ENCODE assay signal across 16 mouse cellular contexts in genomic region chr13:75825388-75825787, GRCm38 (mm10). TPM values are rescaled to one million over a fixed set of nuclear protein-coding genes. Genes with fewer than 3 reads are reported as not detected.
DNase-seq lines count a peak whose midpoint lies in the region; ATAC-seq and TF ChIP-seq lines count a peak whose summit lies in the region.
"Had no signal": no experiment of that assay in that cellular context is flagged by ENCODE, and none has a peak within 500 bp of the region (broad histone marks: within the 10 kb centered on the region; RNA-seq: fewer than 3 reads in every experiment).

No protein-coding gene starts in this region.

- H3K4me3 ChIP-seq in bone marrow, adult 2 months (replicated peaks; ENCODE audit: control insufficient read depth, low read depth, low read length): no peak overlapping the region
- H3K4me3 ChIP-seq in macrophage (ENCODE audit: inconsistent target): no peak overlapping the region
- H3K4me3 ChIP-seq in heart, embryonic 12.5 days: no peak overlapping the region
- H3K4me3 ChIP-seq: embryonic facial prominence, embryonic 15.5 days; forebrain, embryonic 12.5 days; lung, embryonic 15.5 days; neural tube, embryonic 15.5 days had no signal

- H3K4me1 ChIP-seq in bone marrow, adult 2 months (ENCODE audit: control insufficient read depth, insufficient read depth, low read length): peaks cover 6% of the 10 kb centered on the region; the same call in 1 of the 2 replicates
- no peaks in the 10 kb centered on the region for H3K4me1 ChIP-seq in heart, embryonic 12.5 days (replicated peaks)
- H3K4me1 ChIP-seq: embryonic facial prominence, embryonic 15.5 days; forebrain, embryonic 12.5 days; lung, embryonic 15.5 days; neural tube, embryonic 15.5 days had no signal

- H3K9me3 ChIP-seq in heart, embryonic 12.5 days (replicated peaks): no peaks in the 10 kb centered on the region
- H3K9me3 ChIP-seq: embryonic facial prominence, embryonic 15.5 days; forebrain, embryonic 12.5 days; lung, embryonic 15.5 days; neural tube, embryonic 15.5 days had no signal

- WGBS in bone marrow, adult 2 months: 24% methylated on average over 1 of the region's 1 CpGs
- WGBS in macrophage (ENCODE audit: missing documents): 23% methylated on average over 1 of the region's 1 CpGs
- WGBS in heart, embryonic 12.5 days: 77% methylated on average over 1 of the region's 1 CpGs

- H3K27me3 ChIP-seq in splenic B cell, adult 2 months (ENCODE audit: control insufficient read depth, insufficient read depth, low read length, poor library complexity, severe bottlenecking): no peaks in the 10 kb centered on the region
- H3K27me3 ChIP-seq in heart, embryonic 12.5 days (replicated peaks): no peaks in the 10 kb centered on the region
- H3K27me3 ChIP-seq: embryonic facial prominence, embryonic 15.5 days; forebrain, embryonic 12.5 days; lung, embryonic 15.5 days; neural tube, embryonic 15.5 days had no signal

- no peak overlapping the region for H3K4me2 ChIP-seq in heart, embryonic 12.5 days
- H3K4me2 ChIP-seq: embryonic facial prominence, embryonic 15.5 days; forebrain, embryonic 12.5 days; lung, embryonic 15.5 days; neural tube, embryonic 15.5 days had no signal

- TF ChIP-seq CTCF in bone marrow, adult 2 months (IDR thresholded peaks at IDR 0.05; ENCODE audit: control insufficient read depth, insufficient read depth, low read length): no peak

- H3K9ac ChIP-seq in heart, embryonic 12.5 days: no peak overlapping the region
- H3K9ac ChIP-seq: embryonic facial prominence, embryonic 15.5 days; forebrain, embryonic 12.5 days; lung, embryonic 15.5 days; neural tube, embryonic 15.5 days had no signal

- no peak for ATAC-seq in heart, embryonic 12.5 days (ENCODE audit: insufficient number of reproducible peaks, low FRiP score)

- no peak for TF ChIP-seq POLR2A in bone marrow, adult 2 months (IDR thresholded peaks at IDR 0.05; ENCODE audit: borderline replicate concordance, control insufficient read depth, low read depth, low read length)

- H3K79me2 ChIP-seq in macrophage (ENCODE audit: inconsistent target): no peaks in the 10 kb centered on the region

- no peaks in the 10 kb centered on the region for H3K36me3 ChIP-seq in macrophage (ENCODE audit: inconsistent target)
- H3K36me3 ChIP-seq in splenic B cell, adult 2 months (ENCODE audit: control insufficient read depth, insufficient read depth, low read length, poor library complexity, severe bottlenecking): no peaks in the 10 kb centered on the region
- H3K36me3 ChIP-seq in heart, embryonic 12.5 days: no peaks in the 10 kb centered on the region
- H3K36me3 ChIP-seq: embryonic facial prominence, embryonic 15.5 days; forebrain, embryonic 12.5 days; lung, embryonic 15.5 days; neural tube, embryonic 15.5 days had no signal

- DNase-seq in thymus, postnatal 0 days (ENCODE audit: low spot score): peak; percentile 9
- no peak for DNase-seq in thymus, postnatal 14 days
- DNase-seq in splenic B cell, adult 2 months (ENCODE audit: low read depth, low spot score): peak; percentile 11
- no peak for DNase-seq in ovary, postnatal 10 days (ENCODE audit: low spot score)
- no peak for DNase-seq in kidney, adult 9 months
- DNase-seq: adrenal gland, postnatal 25 days; cerebellum, adult 9-10 months; spleen, adult 18-20 months; thymus, postnatal 36 days had no signal

- peak overlapping the region; percentile 71; the same call in 1 of the 2 replicates for H3K27ac ChIP-seq in bone marrow, adult 2 months (ENCODE audit: control insufficient read depth, insufficient read depth, low read depth, low read length, poor library complexity)
- H3K27ac ChIP-seq in macrophage: peak overlapping the region; percentile 58
- no peak overlapping the region for H3K27ac ChIP-seq in heart, embryonic 12.5 days (ENCODE audit: poor library complexity, severe bottlenecking)
- H3K27ac ChIP-seq: embryonic facial prominence, embryonic 15.5 days; forebrain, embryonic 12.5 days; lung, embryonic 15.5 days; neural tube, embryonic 15.5 days had no signal

RNA-seq across cellular contexts. Expression of gene Glrx, which starts 14.3 kb away (rescaled TPM):
- polyA plus RNA-seq in thymus, postnatal 0 days (2015; fragmentation: Nextera tagmentation; extraction: Ambion mirVana): 42.9 and 46.2 TPM in 2 replicates
- polyA plus RNA-seq in bone marrow, adult 2 months (2011; ENCODE audit: insufficient read depth, insufficient read length, low replicate concordance, missing spikeins): 27.7 and 64.5 TPM in 2 replicates
- total RNA-seq in macrophage (2018; cell fraction: chromatin; rRNA removed): 100 to 1,000 TPM in 10 of 26 experiments, 10 to 100 TPM in 16; 11.4 to 269 (median 48.3) TPM
- total RNA-seq in macrophage (2018; cell fraction: cytosol; rRNA removed): 100 to 1,000 TPM in 13 of 26 experiments, 10 to 100 TPM in 13; 44.1 to 616 (median 232) TPM
- 100 to 1,000 TPM in 14 of 26 experiments, 10 to 100 TPM in 12; 12.8 to 350 (median 131) TPM for total RNA-seq in macrophage (2018; cell fraction: nucleus; rRNA removed)
- polyA plus RNA-seq in macrophage (2018): 88.5 to 399 TPM (median 89.8 TPM) in 3 replicates
- 92.3 and 96.6 TPM in 2 replicates for polyA plus RNA-seq in heart, embryonic 12.5 days (2016; fragmentation: Nextera tagmentation; extraction: Ambion mirVana)

Comparison
In these comparisons a context has a peak if more than half of its experiments do, and no peak if none do; other contexts are left out.
1. DNase-seq: peak in thymus, postnatal 0 days (single experiment) and splenic B cell, adult 2 months (single experiment); none in thymus, postnatal 14 days (single experiment), ovary, postnatal 10 days (single experiment) and kidney, adult 9 months (single experiment).